Mouse (Mus musculus) activated CD4-positive, CD25-positive, alpha-beta regulatory T cell, adult 4 months (primary cell): ENCODE results near the gene Sdk2. TPM values are rescaled to one million over a fixed set of nuclear protein-coding genes. Genes with fewer than 3 reads are reported as not detected.
A peak's percentile ranks its signal among the peaks of the same experiment; 100 is the strongest.

Experiments used
- ATAC-seq: one replicate; pipeline ENCODE4 v1.8.0; 2017
- polyA plus RNA-seq, 2 experiments: library from polyadenylated mRNA; unstranded; fragments of 100-300 nt; shearing (Covaris generic); gene quantifications; one replicate each; pipeline ENCODE4 v1.2.1; 2017

Gene Sdk2
- polyA plus RNA-seq, 2 experiments from 2014 or later, result not detected

- ATAC-seq, result no peak
These were observed 246.8 kb downstream of the Sdk2 start for GRCm38 (mm10) chr11:113820005-113820404.

- ATAC-seq, result no peak
These were observed 247.8 kb downstream of the Sdk2 start for GRCm38 (mm10) chr11:113819001-113819400.

- no peak for ATAC-seq
These were observed 249.8 kb downstream of the Sdk2 start for GRCm38 (mm10) chr11:113816971-113817548.

GRCm38 (mm10) chr11:113816439-113816838, 250.4 kb downstream of the Sdk2 start:
- no peak for ATAC-seq

GRCm38 (mm10) chr11:113811546-113812339, 255.1 kb downstream of the Sdk2 start:
- no peak for ATAC-seq

GRCm38 (mm10) chr11:113810638-113811545, 256.0 kb downstream of the Sdk2 start:
- peak; percentile 65 for ATAC-seq

GRCm38 (mm10) chr11:113807086-113807485, 259.8 kb downstream of the Sdk2 start:
- ATAC-seq, result no peak

GRCm38 (mm10) chr11:113806382-113807077, 260.3 kb downstream of the Sdk2 start:
- no peak for ATAC-seq

GRCm38 (mm10) chr11:113805974-113806373, 260.9 kb downstream of the Sdk2 start:
- ATAC-seq, result no peak

GRCm38 (mm10) chr11:113803321-113803941, 263.4 kb downstream of the Sdk2 start:
- peak; percentile 67 for ATAC-seq

- no peak for ATAC-seq
These were observed 264.4 kb downstream of the Sdk2 start for GRCm38 (mm10) chr11:113802456-113802855.

- ATAC-seq, result no peak
These were observed 266.8 kb downstream of the Sdk2 start for GRCm38 (mm10) chr11:113800026-113800425.

GRCm38 (mm10) chr11:113799041-113799447, 267.8 kb downstream of the Sdk2 start:
- ATAC-seq, result no peak

GRCm38 (mm10) chr11:113798011-113798410, 268.8 kb downstream of the Sdk2 start:
- ATAC-seq, result no peak

- ATAC-seq, result no peak
These were observed 269.5 kb downstream of the Sdk2 start for GRCm38 (mm10) chr11:113797014-113797983.

GRCm38 (mm10) chr11:113795846-113796245, 271.0 kb downstream of the Sdk2 start:
- no peak for ATAC-seq

GRCm38 (mm10) chr11:113791357-113792215, 275.3 kb downstream of the Sdk2 start:
- ATAC-seq, result no peak

- no peak for ATAC-seq
These were observed 277.7 kb downstream of the Sdk2 start for GRCm38 (mm10) chr11:113789101-113789500.

GRCm38 (mm10) chr11:113788183-113788789, 278.6 kb downstream of the Sdk2 start:
- peak; percentile 82 for ATAC-seq
